Mouse (Mus musculus) MEL (cell line): ENCODE measurements around the gene Rnasel.

ENCODE experiments used
- CTCF ChIP-seq, 3 experiments: IDR thresholded peaks in 2 of 3; conservative IDR thresholded peaks in 1 of 3; 2 replicates each; pipeline ENCODE4 v1.5.1; 2011 to 2012; ENCODE audit warnings: low read length in 3 of 3, low read depth in 2 of 3, mild to moderate bottlenecking in 2 of 3, improper control_type of control experiment in 1 of 3, inconsistent platforms in 1 of 3, mixed read lengths in 1 of 3, moderate library complexity in 1 of 3; ENCODE audit not compliant: control insufficient read depth in 1 of 3, insufficient read depth in 1 of 3, poor library complexity in 1 of 3, severe bottlenecking in 1 of 3
- EP300 ChIP-seq, 2 experiments: IDR thresholded peaks; 2 replicates each; pipeline ENCODE4 v1.6.1; 2011; ENCODE audit warnings: improper control_type of control experiment in 2 of 2, low read length in 2 of 2, low read depth in 1 of 2, mild to moderate bottlenecking in 1 of 2
- POLR2A ChIP-seq, 2 experiments: IDR thresholded peaks; 2 replicates each; pipeline ENCODE4 v1.6.1; 2011 to 2012; ENCODE audit warnings: low read length in 2 of 2, mild to moderate bottlenecking in 2 of 2, control low read depth in 1 of 2, improper control_type of control experiment in 1 of 2, low read depth in 1 of 2, moderate library complexity in 1 of 2; ENCODE audit not compliant: control insufficient read depth in 1 of 2, insufficient read depth in 1 of 2, poor library complexity in 1 of 2

GRCm38 (mm10) chr1:153734866-153735265 lies 14.4 kb upstream of the Rnasel start:
- TF ChIP-seq POLR2A (IDR thresholded peaks at IDR 0.05; ENCODE audit: control insufficient read depth in 1 of 2, insufficient read depth in 1 of 2, low read depth in 1 of 2, low read length in 2 of 2, poor library complexity in 1 of 2) (no peak), CTCF (IDR thresholded peaks at IDR 0.05 in 2 of 3, conservative IDR thresholded peaks at IDR 0.05 in 1 of 3; ENCODE audit: control insufficient read depth in 1 of 3, insufficient read depth in 1 of 3, low read depth in 2 of 3, low read length in 3 of 3, poor library complexity in 1 of 3, severe bottlenecking in 1 of 3) (no peak), EP300 (IDR thresholded peaks at IDR 0.05; ENCODE audit: low read depth in 1 of 2, low read length in 2 of 2) (no peak)
